Mouse (Mus musculus) kidney, adult 2 months (tissue): ENCODE measurements around the gene Prr15.

Experiments used
- CTCF ChIP-seq: fragments of 200-500 bp; conservative IDR thresholded peaks from 2 replicates; pipeline ENCODE4 v1.5.1; 2011; ENCODE audit warnings: low read depth, mild to moderate bottlenecking, control low read depth, low read length, moderate library complexity, mixed read lengths; ENCODE audit not compliant: insufficient read depth, insufficient read length
- POLR2A ChIP-seq: fragments of 200-500 bp; IDR thresholded peaks from one replicate; pipeline ENCODE4 v1.6.1; 2011; ENCODE audit warnings: low read depth, low read length, control low read depth

- TF ChIP-seq CTCF (no peak), POLR2A (no peak)
Measured at GRCm38 (mm10) chr6:54330166-54330565, 4.5 kb downstream of the Prr15 start.
